Mouse (Mus musculus): Measurements from ENCODE around the gene Gm13101.
"Not testable (repeated sequence)": the region's sequence is repeated elsewhere in the genome, so short reads cannot be mapped to it uniquely, and the experiment has no call there.

The Gm13101 gene

DNA sequence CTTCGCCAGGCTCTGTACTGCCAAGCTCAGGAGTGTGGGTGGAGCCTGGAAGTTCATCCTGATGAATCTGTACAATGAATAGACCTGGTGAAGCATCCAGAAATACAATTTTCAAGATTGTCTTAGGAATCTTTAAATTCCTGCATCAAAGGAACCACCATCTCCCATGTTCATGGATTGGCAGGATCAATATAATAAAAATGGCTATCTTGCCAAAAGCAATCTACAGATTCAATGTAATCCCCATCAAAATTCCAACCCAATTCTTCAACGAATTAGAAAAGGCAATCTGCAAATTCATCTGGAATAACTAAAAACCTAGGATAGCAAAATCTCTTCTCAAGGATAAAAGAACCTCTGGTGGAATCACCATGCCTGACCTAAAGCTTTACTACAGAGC, at the start of gene Gm13101:
TSS of gene Gm13101 (minus strand) at position 101 of the 400 bp plus-strand sequence.
- DNase-seq (ENCODE audit: low read depth, low spot score): not testable (repeated sequence)

DNA sequence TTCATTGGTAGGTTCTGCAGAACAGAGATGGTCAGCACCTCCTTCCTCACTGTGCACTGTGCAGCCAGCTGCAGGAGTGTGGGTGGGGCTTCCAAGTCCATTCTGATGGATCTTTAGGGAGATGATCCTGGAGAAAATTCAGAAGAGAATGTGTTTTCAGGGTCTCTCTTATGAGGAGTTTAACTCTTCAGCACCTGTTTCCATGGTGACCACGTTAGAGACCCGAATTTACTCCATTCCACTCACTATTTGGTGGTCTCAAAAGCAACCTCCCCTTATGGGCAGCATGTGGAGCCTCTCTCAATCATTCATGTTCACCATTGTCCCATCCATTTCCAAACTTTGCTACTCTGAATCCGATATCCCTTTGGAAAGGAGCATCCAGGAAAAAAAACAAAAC, 27.5 kb upstream of the Gm13101 start, which contains the start of gene Pramef17:
TSS of gene Pramef17 (minus strand) at position 101 of the 400 bp plus-strand sequence.
- DNase-seq (ENCODE audit: low read depth, low spot score): not testable (repeated sequence)

DNA sequence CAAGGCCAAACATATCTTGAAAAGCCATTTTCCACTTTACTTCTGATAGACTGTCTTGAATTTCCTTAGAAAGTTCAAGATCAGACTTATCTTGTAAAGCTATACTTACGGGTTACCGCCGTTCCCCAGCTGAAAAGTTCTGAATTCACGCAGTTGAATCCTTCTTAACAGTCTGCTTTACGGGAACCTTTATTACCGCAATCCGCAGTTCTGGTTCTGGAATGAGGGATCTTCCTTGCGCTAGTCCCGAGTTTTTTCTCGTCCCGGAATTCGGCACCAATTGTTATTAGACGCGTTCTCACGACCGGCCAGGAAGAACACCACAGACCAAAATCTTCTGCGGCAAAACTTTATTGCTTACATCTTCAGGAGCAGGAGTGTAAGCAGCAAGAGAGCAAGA, 21.4 kb upstream of the Gm13101 start:
- DNase-seq (ENCODE audit: low read depth, low spot score): not testable (repeated sequence)

DNA sequence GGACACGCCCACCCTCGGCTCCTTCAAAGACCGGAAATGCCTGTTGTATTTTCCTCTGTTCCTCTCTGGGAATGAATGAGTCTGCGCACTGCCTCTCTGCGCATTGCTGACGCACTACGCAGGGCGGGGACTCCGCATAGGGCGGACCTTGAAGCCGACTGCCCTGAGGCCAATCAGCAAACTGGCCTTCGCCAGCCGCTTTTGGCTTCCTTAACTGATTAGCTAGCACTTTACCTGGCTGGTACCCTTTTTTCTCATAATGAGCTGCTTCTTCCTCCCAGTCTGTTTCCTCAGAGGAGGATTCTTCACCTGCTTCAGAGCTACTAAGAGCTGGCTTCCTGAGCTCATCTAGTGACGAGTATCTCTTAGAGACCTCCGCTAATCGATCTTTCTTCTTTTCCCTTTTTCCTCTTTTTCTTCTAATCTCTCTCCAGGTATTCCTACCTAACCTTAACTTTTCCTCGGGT, 20.8 kb upstream of the Gm13101 start:
- not testable (repeated sequence) for DNase-seq (ENCODE audit: low read depth, low spot score)

DNA sequence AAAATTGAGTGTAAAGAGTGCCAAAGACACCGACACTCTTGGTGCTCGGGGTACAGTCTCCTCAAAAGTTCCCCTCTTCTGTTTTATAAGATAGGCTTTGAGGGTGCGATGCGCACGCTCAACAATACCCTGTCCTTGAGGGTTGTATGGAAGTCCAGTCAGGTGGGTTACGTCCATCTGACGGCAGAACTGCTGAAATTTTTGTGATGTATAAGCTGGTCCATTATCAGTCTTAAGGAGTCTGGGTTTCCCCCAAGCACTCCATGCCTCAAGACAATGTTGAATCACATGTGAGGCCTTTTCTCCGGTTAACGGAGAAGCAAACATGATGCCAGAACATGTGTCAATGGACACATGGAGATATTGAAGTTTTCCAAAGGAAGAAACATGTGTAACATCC, 19.0 kb upstream of the Gm13101 start:
- DNase-seq (ENCODE audit: low read depth, low spot score): not testable (repeated sequence)

DNA sequence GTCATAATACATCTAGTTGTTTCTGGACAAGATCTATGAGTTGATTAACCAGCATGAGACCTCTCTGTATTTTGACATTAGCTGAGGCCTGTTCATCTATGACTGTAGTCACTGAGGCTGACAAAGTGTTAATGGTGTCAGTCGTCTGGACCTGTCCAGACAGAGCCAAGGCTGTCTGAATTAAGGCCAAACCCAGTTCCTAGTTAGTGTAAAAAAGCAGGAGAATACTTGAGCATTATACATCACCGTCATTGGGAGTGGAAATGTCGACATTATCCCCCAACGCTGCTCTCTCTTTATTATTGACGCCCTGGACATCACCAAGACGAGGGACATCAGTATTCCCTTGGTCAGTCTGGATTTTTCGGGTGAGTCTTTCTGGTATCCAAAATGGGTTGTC, 18.4 kb upstream of the Gm13101 start:
- DNase-seq (ENCODE audit: low read depth, low spot score): not testable (repeated sequence)

DNA sequence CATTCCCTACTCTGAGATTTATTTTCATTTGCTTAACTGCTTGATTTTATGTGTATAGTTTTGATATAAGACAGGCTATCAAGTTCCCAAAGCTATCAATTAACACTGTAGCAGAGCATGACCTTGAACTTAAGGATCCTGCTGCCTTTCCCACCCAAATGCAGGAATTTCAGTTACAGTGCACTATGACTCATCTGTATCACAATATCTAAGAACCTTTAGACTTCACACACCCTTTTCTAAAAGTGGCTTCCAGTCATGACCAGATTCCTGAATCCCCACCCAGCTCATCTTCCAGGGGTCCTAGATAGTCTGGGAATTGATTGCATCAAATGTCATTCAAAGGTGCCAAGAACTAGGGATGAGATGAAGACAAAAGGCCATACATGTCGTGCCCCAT, 16.7 kb upstream of the Gm13101 start:
- not testable (repeated sequence) for DNase-seq (ENCODE audit: low read depth, low spot score)

DNA sequence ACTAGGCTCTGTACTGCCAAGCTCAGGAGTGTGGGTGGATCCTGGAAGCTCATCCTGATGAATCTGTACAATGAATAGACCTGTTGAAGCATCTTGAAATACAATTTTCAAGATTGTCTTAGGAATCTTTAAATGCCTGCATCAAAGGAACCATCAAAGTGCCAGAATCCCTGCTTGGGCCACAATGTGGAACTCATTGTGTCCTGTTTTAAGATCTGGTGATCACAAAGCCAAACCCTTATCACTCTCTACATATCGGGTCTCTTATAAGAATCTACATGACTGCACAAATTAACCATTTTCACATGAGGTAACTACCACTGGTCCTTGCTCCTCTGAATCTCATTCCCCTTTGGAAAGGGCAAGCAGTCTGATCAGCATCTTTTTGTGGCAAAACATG, 15.8 kb downstream of the Gm13101 start, which contains the start of gene Pramef25:
TSS of gene Pramef25 (minus strand) at position 101 of the 400 bp plus-strand sequence.
- DNase-seq (ENCODE audit: low read depth, low spot score): not testable (repeated sequence)
